Mouse (Mus musculus) ES-E14 (cell line): Measurements from ENCODE around the gene Gdf7.

Experiments used
- CHD2 ChIP-seq: IDR thresholded peaks from 2 replicates; pipeline ENCODE4 v1.6.1; 2014; ENCODE audit warnings: mild to moderate bottlenecking, low read depth, low read length, inconsistent platforms
- MAFK ChIP-seq: IDR thresholded peaks from 2 replicates; pipeline ENCODE4 v1.6.1; 2014; ENCODE audit warnings: mild to moderate bottlenecking, low read depth, low read length, inconsistent platforms; ENCODE audit not compliant: insufficient read depth
- ZC3H11A ChIP-seq: IDR thresholded peaks from 2 replicates; pipeline ENCODE4 v1.6.1; 2012; ENCODE audit warnings: low read depth, mild to moderate bottlenecking, inconsistent platforms, low read length, borderline replicate concordance
- ZNF384 ChIP-seq: IDR thresholded peaks from 2 replicates; pipeline ENCODE4 v1.6.1; 2012; ENCODE audit warnings: low read depth, low read length, inconsistent platforms

GRCm38 (mm10) chr12:8305258-8305657 is 3.5 kb upstream of the Gdf7 start:
- TF ChIP-seq MAFK (no peak), CHD2 (no peak), ZC3H11A (no peak), ZNF384 (no peak)
